Mouse (Mus musculus) kidney, adult 2 months (tissue): Measurements from ENCODE around the gene Ccdc85c.

Experiments
- CTCF ChIP-seq: fragments of 200-500 bp; conservative IDR thresholded peaks from 2 replicates; pipeline ENCODE4 v1.5.1; 2011; ENCODE audit warnings: low read depth, mild to moderate bottlenecking, control low read depth, low read length, moderate library complexity, mixed read lengths; ENCODE audit not compliant: insufficient read depth, insufficient read length
- POLR2A ChIP-seq: fragments of 200-500 bp; IDR thresholded peaks from one replicate; pipeline ENCODE4 v1.6.1; 2011; ENCODE audit warnings: low read depth, low read length, control low read depth

DNA sequence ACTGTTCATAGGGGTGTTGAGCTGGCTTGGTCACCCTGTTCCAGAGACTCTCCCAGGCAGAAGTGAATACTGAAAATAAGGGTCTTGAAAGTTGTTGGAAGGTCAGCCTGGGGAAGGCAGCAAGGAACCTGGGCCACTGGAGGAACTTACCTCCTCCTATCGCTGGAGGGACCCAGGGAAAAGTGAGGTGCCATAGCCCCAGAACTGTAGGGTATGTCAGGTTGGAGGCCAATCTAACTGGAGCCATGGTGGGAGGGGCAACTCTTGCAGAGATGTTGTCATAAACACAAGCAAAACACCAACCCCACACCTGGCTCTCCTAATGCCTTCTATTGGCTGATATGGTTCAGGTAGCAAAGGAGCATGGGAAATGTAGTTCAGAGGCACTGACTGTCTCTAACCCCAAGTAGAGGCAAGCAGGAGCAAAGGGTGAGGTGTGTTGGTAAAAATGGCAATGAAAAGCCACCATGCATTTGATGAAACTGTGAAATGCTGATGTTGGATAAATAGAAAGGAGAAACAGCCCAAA lies 38.1 kb upstream of the Ccdc85c start:
- no peak for TF ChIP-seq CTCF
- TF ChIP-seq POLR2A = no peak
